Mouse (Mus musculus) frontal cortex, adult (tissue): ENCODE data around the gene Eif2b2.

Source experiments
- ATAC-seq: cut with Nextera tagmentation; 2 replicates; pipeline ENCODE4 v1.9.2; 2017; ENCODE audit warnings: mild to moderate bottlenecking, moderate library complexity, mixed read lengths; ENCODE audit not compliant: low TSS enrichment

Eif2b2 gene

DNA sequence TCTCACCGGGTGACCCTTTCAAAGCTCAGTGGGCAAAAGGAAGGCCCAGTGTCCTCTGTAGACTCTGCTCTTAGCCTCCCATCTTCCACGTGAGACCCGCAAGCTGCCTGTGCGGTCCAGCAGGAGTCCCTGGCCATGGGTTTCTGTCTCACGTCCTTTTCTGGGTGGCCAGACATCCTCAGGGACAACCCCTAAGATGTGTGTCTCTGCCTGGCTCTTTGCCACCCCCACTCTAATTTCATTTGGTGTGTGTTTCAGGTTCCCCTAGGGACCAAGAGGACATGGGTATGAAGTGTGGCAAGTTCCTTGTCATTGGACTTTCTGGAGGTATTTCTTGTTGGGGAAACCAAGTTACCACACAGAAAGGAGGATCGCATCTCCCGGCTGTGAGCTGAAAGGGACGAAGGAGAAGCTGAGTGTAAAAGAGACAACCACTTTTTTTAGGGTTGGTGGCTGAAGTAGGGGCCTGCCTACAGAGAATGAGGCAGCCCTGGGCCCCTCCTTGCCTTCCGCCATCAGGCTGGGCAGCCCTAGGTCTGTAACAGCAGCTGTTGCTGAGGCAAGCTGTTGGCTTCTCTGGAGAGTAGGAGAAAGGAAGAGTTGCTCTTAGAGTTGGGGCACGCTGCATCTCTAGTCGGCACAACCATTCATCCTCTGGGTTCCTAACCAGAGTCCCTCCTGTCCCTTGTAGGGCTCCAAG, 25.2 kb upstream of the Eif2b2 start:
- no peak; the same call in 1 of the 2 replicates for ATAC-seq

DNA sequence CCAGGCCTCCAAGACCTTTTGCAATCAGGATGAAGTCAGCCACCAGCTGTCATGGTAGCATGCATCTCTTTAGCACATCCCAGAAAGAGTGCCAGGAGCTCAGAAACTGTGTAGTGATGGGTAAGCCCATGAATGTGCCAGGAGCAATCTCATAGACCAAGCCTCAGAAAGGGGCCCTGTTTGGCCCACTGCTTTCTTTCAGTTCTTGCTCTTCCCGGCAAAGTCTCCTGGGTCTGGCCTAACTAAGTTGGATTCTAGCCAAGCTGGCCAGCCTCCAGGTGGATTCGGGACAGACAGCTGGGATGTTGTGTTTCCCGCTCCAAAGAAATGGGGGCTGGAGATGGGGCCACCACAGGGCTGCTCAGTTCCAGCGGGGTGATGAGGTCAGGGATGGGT, 24.7 kb upstream of the Eif2b2 start:
- ATAC-seq, result peak; percentile 27; the same call in 1 of the 2 replicates

DNA sequence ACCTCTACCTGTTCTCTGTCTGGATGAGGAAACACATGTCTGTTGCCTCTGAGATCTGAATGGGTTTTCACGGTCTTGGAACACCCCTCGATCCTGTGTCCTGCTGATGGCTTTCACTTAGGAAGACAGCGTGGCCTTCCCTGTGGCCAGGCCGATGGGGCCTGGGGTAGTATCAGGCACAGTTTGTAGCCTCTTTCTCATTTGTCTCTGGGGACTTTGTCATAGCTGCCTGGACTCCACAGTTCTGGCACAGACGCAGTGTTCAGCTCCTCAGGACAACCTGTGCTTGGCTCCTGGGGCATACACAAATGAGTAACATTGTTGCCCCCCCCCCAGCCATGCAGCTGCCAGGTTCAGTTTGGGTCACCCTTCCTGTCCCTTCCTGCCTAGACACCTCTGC, 24.2 kb upstream of the Eif2b2 start:
- ATAC-seq, result no peak

DNA sequence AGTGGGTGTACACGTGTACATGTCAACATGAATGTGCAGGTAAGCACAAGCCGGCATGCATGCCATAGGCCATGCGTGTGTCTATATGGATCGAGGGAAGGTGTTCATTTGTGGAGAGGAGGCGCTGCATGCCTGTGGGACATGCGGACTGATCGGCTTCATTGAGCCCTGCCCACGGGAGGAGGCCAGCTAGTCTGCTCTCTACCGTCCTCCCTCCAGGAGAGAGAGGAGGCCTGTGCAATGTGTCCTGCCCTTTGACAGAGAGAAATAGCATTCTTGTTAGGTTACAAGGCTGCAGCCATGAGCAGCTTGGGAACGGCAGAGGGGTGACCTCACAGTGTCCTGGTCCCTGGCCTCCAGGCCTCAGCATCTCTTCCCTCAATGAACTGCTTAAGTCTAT, 23.1 kb upstream of the Eif2b2 start:
- ATAC-seq, result no peak

DNA sequence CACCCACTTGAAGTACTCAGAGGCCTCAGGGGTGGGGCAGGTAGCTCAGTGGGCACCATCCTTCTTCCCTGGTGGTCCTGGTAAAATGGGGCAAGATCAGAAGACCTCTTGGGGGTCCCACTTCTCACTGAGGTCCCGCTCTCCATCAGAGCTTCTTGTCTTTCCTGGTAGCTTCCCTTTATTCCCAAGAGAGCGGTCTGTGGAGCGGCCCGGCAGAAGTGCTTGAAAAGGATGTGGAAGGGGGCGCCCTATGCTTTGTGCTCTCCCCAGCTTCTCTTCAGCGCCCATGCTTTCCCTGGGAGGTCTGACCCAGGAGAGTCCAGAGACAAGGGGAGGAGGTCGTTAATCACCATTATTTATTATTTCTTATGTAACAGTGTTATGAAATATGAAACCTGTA, 21.9 kb upstream of the Eif2b2 start:
- no peak for ATAC-seq

DNA sequence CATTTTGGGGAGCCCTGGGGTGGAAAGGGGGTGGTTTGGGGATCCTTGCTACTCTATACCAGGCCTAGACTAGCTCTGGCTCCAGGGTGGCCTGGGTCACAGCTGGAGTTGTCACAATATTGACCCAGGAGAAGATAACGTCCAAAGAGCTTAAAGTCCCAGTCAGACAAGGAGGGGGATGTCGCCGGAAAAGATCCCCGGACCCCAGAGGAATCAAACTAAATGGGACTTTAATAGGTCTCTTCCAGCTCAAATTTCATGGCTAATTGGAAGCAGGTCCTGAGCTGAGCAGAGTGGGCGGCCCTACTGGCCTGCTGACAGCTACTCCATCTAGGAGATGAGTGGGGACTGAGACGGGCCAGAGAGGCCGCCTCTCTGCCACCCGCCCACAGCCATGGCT, 21.3 kb upstream of the Eif2b2 start:
- ATAC-seq, result no peak

DNA sequence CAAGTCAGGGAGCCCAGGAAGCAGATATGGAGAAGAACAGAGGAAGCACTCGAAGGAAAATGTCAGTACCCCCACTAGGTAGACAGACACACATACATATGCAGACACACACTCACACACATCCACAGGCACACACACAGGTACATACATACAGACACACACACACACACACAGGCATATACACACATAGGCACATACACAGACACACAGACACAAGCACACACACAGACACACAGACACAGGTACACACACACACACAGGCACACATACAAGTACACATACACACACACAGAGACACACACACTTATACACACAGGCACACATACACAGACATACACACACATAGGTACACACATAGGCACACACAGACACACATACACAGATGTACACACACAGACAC, 19.3 kb upstream of the Eif2b2 start:
- no peak for ATAC-seq

DNA sequence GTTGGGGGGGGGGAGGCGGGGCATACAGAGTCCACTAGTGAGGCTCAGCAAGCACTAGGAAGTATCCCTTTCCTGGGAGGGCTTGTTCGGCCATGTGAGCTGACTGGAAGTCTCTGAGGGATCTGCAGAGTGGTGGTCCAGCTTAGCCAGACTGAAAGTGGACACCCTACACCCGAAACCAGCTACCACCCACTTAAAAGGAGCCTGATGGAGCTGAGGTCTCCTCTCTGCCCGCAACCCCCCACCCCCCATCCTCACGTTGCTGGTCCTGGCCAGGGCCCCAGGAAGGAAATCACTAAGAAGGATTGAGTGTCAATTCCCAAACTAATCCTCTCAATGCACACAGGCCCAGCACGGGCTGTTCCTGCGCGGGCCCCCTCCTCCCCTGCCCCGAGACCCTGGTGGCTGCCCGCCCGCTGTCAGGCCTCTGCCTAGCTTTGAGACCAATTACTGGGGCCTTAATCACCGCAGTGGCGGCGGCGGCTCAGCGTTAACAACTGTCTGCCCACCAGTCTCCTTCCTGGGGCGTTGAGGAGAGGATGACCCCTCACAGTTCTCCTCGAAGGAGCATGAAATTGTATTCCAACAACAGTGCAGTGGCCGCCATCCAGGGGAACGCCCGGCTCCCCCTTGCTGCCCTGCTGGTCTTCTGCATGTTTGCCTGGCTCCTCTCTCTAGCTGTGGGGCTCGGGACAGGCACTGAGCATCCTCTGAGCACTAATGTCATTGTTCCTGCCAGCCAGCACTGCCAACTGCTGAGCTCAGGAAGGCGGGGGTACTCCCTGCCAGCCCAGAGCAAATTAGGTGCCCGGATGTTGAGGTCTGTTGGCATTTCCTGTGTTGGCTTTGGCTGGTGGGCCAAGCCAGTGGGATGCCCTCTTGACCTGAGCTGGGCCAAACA, 18.1 kb upstream of the Eif2b2 start:
- no peak for ATAC-seq

DNA sequence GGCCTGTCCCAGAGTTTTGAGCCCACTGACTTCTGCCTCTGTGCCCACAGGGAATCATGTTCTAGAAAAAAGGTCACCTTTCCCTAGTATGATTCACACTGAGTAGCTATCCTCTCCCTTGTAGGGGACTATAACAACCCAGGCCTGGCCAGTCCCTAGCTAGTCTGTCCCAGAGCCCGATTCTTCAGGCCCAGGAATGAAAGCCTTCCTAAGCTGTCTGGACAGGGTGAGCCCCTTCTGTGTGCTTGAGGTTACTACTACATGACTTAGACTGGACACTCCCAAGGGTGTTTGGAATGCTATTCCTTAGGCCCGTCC, 17.5 kb upstream of the Eif2b2 start:
- ATAC-seq, result no peak

DNA sequence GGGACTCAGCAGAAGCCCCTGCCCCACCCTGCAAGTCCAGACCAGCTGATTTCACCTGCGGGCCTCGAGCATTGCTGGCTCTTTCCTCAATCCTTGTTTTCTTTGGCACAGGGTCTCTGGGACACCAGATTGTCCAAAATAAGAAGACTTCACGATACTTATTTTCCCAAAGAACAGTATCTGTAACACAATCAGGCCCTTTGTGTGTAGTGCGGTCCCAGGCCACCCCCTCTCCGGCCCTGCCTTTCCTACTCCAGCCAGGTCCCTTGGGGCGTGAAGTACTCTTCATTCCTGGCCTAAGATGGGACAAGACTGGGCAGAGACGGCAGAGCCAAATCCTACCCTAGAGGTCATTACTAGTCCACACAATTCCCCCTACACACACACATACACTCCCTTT, 17.1 kb upstream of the Eif2b2 start:
- ATAC-seq, result no peak

DNA sequence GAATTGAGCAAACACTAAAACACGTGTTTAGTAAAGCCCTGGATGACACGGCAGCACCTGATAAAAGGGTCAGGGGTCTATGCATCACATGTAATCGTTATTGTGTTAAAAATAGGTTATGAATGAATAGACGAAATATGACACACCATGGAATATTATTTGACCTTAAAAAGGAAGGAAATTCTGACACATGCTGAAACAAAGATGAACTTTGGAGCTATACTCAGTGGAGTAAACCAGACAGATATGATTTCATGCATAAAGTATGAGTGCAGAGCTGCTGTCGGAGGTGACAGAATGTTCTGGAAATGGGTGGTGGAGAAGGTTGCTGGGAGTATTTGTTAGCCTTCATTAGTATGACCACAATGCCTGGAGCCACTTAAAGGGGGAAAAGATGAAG, 15.6 kb upstream of the Eif2b2 start:
- ATAC-seq, result no peak

DNA sequence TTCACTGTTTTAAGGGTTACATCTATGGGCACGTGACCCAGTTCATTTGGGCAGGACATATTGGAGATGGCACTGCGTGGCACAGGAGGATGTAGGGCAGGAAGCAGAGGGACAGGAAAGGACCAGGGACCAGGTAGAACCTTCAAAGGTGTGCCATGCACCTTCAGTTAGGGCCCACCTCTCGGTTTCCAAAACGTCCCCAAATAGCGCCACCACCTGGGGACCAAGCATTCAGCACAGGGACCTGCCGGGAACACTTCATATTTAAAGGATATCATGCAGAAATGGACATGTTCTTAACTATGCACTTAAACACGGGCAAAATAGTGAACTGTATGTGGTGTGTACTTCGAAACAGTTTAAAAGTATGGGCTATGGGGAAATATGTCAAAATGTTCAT, 15.2 kb upstream of the Eif2b2 start:
- ATAC-seq, result no peak

DNA sequence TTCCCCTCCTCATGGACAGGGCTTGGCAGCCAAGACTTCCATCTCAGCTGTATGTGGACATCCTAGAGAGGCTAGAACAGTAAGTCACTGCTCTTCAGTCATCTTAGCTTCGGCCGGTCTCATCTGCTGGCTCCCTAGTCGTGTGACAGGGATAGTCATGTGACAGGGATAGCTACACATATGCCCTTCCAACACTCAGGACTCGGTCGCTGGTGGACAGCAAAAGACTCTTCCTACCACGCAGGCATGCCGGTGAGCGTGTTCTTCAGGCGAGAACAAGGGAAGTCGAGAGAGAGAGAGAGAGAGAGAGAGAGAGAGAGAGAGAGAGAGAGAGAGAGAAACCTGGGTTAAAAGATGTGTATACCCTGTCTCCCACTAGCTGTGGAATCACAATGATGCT, 13.9 kb upstream of the Eif2b2 start:
- ATAC-seq, result no peak

DNA sequence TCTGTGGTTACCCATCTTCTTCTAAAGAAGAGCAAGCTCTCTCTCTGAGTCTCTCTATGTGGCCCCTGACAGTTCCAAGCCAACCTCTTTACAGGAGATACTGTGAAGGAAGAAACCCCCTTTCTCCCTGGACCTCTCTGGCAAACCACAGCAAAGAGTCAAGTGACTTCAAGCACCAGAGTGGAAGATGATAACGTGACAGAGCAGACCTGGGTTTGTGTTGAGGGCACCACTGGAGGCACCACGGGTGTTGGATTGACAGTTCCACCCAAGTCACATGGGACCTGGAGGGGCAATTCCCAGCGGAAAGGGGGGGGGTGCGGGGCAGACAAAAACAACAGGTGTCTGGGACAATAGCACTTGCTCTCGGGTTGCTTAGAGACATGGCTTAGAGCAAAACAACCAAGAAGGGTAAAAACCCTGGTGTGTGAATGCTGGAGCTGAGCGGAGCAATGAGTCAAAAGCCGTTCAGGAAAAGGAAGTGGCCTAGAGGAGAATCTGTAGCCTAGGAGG, 10.5 kb upstream of the Eif2b2 start:
- ATAC-seq, result no peak

DNA sequence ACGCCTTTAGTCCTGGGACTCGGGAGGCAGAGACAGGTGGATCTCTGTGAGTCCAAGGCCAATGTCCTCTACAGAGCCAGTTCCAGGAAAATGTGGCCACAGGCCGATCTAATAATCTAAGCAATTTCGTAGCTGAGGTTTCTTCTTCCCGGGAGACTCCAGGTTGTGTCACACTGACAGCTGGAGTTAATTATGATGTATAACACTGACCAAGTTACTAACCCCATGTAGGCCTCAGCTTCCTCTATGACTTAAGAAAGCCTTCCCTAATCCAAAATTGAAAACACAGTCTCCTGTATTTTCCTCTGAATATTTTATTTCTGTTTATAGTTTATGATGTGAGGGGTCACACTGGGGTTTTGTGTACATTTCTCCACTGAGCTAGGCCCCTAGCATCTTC, 4.2 kb upstream of the Eif2b2 start:
- no peak for ATAC-seq

DNA sequence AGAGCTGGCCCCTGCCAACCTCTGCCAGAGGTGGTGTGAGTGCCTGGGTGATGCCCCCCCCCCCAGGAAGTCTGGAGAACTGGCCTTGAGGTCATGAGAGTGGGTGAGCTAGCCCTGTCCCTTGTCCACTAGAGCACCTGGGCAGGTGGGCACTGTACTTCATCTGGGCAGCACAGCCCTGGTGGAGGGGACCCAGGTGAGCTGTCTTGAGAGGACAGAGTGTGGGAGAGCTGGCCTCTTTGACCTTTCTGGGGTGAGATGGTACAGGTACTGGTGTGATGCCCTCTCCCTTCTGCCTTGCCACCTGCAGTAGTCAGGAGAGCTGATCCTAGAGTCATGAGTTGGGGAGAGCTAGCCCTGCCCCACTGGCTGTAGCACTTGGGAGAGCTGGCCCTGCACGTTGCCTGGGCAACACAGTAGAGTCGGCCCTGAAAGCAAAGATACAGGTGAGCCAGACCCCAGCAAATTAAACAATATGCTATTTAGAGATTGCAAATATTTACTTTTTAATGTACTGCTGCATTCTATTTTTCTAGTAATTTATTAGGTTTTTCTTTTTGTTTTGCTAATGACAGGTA, 1.5 kb upstream of the Eif2b2 start:
- no peak for ATAC-seq

DNA sequence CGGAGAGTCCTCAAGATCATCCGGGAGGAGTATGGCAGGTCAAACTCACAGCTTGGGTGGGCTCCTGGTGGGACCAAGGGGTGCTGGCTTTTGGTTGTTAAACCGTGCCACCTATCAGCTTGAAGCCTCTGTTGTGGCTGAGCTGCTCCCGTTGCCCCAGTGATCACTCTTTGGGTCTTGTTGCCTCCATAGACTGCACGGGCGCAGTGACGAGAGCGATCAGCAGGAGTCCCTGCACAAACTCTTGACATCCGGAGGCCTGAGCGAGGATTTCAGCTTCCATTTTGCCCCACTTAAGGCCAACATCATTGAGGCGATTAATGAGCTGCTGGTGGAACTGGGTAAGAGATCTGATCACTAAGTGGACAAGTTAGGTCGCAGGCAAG, 617 bp downstream of the Eif2b2 start:
- no peak for ATAC-seq

DNA sequence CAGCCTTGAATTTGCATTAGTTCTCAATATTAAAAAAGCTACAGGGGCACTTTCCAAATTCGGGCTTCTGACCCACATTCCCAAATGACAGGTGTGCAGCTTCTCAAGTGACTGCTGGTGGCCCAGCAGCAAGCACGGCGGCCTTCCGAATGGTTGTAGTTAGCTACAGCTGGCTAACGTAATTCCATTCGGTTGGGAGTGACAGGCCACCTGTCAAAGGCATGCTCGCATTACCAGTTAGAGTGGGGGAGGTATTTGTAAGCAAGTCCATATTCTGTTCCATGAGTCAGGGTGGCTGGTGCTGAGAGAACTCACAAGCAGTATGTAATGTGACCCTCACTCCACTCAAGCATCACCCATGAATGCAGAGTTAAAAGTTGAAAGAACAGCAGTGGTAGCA, 7.9 kb downstream of the Eif2b2 start:
- ATAC-seq, result no peak

DNA sequence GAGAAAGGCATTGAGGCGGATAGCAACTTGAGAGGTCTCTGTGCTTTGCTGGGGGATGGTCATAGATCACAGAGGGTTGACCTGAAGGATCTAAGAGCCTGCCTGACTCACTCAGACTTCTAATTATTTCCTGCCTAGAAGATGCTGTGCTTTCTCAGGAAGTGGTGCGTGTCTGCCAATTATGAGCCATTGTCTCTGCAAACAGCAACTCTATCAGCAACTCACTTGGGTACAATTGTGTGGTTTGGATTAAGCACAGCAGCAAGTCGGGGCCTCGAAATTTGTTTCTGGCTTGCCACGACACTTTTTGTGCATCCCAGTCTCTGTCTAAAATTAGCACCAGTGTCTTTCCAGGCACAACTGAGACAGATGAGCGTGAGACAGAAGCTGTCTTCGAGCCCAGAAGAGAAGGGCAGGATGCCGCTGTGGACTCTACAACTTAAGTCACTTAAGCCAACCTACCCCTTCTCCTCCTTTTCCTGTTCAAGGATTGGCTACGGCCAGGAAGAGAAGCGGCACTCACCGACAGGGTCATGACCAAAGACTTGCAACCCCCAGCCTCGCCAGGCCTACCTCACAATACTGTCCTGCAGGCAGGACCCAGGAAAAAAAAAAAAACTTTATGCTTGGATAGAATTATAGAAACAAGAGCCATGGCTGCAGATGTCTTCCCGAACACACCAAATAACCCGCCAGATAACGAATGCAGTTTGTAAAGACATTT, 8.8 kb downstream of the Eif2b2 start:
- ATAC-seq, result peak; percentile 53

DNA sequence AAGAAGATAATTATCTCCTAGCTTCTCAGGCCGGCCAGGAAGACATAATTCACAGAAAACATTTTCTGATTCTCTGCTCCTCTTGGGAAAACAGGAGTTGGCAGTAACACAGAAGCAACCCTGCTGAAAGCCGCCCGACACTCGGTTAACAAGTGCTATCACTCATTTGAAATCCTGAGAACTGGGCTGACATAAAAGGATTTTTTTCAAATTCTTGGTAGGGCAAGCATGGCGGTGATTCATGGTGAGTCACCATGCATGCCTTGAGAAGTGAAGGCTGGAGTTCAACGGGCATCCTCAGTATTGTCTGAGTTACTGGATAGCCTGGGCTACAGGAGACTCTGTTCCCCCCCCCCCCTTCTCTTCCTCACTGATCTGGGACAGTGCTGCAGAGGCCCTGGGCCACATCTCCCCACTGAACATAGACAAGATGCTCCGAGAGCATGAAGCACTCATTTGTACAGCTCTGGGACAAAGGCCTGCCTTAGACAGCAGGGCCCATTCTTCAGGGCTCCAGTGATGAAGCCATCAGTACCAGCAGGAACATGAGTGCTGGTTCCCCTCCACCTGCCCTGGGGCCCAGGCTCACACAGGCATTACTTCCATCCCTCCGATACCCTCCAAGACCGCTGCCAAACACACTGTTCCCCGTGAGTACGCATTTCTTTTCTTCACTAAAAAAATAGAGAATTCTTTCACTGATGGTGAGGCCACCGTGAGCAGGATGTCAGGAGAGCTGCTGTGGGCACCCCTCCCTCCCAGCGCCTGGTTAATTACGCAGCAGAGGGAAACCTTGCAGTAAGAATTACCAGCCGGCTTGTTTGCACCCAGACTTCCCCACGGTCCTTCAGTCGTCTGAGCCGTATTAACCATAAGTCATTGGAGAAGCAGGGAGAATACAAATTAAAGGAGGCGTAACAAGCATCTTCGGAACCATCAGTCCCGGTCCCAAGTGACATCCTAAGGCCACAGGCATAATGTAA, 14.4 kb downstream of the Eif2b2 start:
- no peak for ATAC-seq

DNA sequence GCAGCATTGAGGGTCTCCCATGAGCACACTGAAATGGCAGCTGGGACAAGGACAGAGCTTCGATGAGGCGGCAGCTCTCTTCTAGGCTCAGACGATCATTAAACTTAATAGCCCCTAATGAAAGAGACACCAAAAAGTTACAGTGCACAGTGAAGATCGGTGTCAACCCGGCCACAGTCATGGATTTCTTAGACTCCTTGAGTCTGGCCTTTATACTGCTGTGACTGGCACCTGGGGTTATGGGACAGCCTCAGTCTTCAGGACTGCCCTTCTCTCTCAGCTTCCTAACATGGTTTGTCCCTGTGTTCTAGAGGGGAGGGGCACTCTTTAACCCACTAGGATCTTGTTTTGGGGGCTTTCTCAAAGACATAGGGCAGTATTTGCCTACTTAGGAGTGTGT, 18.3 kb downstream of the Eif2b2 start:
- ATAC-seq, result no peak
